Mouse (Mus musculus): ENCODE data around the gene Gm37240. TPM values are rescaled to one million over a fixed set of nuclear protein-coding genes. Genes with fewer than 3 reads are reported as not detected.

The Gm37240 gene
- polyA plus RNA-seq, 1 experiment from 2014 or later = 0.82 TPM

DNA sequence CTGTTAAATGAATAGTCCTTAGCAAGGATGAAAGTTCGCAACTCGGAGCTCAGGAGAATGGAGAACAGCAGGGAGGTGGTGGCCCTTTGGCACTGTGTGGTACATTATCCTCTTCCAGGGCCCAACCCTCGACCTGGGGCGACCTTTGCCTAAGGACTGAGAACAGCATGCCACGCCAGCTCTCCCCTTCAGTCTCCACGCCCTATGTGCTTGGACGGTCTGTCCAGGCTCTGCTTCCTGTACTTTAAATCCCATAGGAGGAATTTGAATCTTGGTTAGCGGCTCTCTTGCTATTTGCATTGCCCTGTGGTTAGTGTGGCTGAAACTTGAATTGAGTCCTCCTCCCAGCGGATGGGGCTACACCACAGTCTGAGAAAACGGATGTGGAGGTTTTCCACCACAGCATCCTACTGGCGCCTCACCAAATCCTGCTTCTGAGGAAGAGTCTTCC is 928 bp upstream of the Gm37240 start:
- 8% methylated on average over 11 of the region's 11 CpGs for WGBS
- 0 out of 2 replicates have a peak, but pooled peaks cover 2% of the 10 kb centered on the region for H3K4me1 ChIP-seq (ENCODE audit: control insufficient read depth, insufficient read depth, low read length)
- peak overlapping the region; percentile 92 for H3K4me2 ChIP-seq (ENCODE audit: low read depth)
- H3K4me3 ChIP-seq (ENCODE audit: low read depth, low read length) = peak overlapping the region; percentile 49; the same call in 1 of the 2 replicates
- ATAC-seq (ENCODE audit: insufficient read depth, low FRiP score, low TSS enrichment) = no peak
- no peak for DNase-seq (ENCODE audit: low spot score)
- H3K27ac ChIP-seq (ENCODE audit: low read depth, low read length) = no peak overlapping the region
- H3K9ac ChIP-seq (ENCODE audit: low read length) = no peak overlapping the region
- peaks cover 11% of the 10 kb centered on the region; the same call in 1 of the 2 replicates for H3K27me3 ChIP-seq (ENCODE audit: control insufficient read depth, insufficient read depth, low read length)
- no peaks in the 10 kb centered on the region for H3K36me3 ChIP-seq (ENCODE audit: control insufficient read depth, insufficient read depth, low read length)
- H3K9me3 ChIP-seq (ENCODE audit: control insufficient read depth, low read length) = no peaks in the 10 kb centered on the region

DNA sequence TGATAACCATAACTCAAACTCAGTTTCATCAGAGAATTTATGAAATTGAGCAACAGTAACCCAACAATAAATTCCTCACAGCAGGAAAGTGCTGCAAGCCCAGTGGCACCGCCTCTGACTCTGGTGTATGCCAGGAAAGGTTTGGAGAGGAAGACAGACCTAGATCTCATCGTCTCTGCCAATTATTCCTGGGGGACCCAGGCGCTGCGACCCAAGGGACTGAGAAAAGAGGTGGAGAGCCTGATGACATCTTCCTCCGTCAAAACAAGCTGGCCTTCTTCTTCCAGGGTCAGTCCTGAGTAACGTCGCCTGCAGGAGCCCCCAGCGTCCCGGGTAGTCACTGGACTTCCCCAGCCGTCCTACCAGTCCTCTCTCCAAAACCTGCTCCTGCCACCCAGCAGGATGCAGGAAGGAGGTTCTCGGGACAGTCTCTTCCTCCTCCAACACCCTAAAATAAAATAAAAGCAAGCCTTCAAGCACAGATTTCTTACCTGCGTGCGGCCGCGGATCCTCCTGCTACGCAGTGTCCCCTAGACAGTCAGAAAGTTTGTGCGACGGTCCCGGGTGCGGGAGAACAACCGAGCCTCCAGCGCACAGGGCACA is 581 bp downstream of the Gm37240 start:
- Histone ChIP-seq H3K36me3 (ENCODE audit: control insufficient read depth, insufficient read depth, low read length) (no peaks in the 10 kb centered on the region), H3K4me2 (ENCODE audit: low read depth) (peak overlapping the region; percentile 92), H3K4me3 (ENCODE audit: low read depth, low read length) (peak overlapping the region; percentile 49), H3K27ac (ENCODE audit: low read depth, low read length) (no peak overlapping the region), H3K27me3 (ENCODE audit: control insufficient read depth, insufficient read depth, low read length) (peaks cover 11% of the 10 kb centered on the region; the same call in 1 of the 2 replicates), H3K9ac (ENCODE audit: low read length) (peak overlapping the region; percentile 23), H3K4me1 (ENCODE audit: control insufficient read depth, insufficient read depth, low read length) (0 out of 2 replicates have a peak, but pooled peaks cover 2% of the 10 kb centered on the region), H3K9me3 (ENCODE audit: control insufficient read depth, low read length) (no peaks in the 10 kb centered on the region)
- ATAC-seq (ENCODE audit: insufficient read depth, low FRiP score, low TSS enrichment) = no peak; the same call in 1 of the 2 replicates
- DNase-seq (ENCODE audit: low spot score) = no peak
- 3% methylated on average over 22 of the region's 22 CpGs for WGBS

DNA sequence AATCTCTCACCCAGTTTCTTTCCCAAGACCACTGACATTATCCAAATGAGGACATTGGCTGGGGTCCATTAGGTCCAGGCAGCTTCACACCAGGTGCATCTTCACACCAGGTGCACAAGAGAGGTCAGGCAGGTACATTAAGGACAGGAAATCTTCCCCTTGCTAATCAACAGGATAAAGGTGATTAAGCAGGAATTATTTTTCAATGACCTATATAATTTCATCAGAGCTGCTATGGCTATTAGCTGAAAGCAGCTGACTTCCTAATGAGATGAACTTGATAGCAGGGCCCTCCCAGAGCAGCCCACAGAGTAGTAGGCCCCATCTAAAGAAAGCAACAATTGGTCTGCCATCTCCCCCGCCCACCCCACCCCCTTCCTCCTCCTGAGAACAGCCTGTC is 1.4 kb downstream of the Gm37240 start:
- H3K4me1 ChIP-seq (ENCODE audit: control insufficient read depth, insufficient read depth, low read length) = 0 out of 2 replicates have a peak, but pooled peaks cover 2% of the 10 kb centered on the region
- H3K27ac ChIP-seq (ENCODE audit: low read depth, low read length) = no peak overlapping the region
- DNase-seq (ENCODE audit: low spot score) (no peak), ATAC-seq (ENCODE audit: insufficient read depth, low FRiP score, low TSS enrichment) (no peak)
- H3K36me3 ChIP-seq (ENCODE audit: control insufficient read depth, insufficient read depth, low read length) = no peaks in the 10 kb centered on the region
- H3K4me3 ChIP-seq (ENCODE audit: low read depth, low read length) = no peak overlapping the region
- H3K4me2 ChIP-seq (ENCODE audit: low read depth) = no peak overlapping the region
- WGBS = 31% methylated on average over 1 of the region's 1 CpGs
- H3K27me3 ChIP-seq (ENCODE audit: control insufficient read depth, insufficient read depth, low read length) = peaks cover 11% of the 10 kb centered on the region; the same call in 1 of the 2 replicates
- H3K9ac ChIP-seq (ENCODE audit: low read length) = no peak overlapping the region
- H3K9me3 ChIP-seq (ENCODE audit: control insufficient read depth, low read length) = no peaks in the 10 kb centered on the region

DNA sequence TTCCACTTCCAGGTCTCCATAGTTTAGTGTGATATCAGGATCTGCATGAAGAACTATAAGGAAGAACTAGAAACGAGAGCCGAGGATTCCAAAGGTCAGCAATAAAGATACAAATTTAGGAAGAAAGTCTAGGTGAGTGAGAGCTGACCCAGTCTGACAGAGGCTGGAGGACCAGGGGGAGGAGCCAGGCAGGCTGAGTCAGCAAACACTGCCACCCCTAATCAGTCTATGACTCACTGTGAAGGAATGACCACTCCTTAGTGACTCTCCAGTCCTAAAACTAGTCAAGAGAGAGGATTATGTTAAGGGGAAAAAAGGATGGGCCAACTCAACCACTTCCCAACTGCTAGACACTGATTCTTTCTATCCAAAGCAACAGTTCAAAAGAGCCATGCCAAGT is 6.6 kb downstream of the Gm37240 start:
- H3K27me3 ChIP-seq (ENCODE audit: control insufficient read depth, insufficient read depth, low read length) = no peaks in the 10 kb centered on the region
- H3K4me2 ChIP-seq (ENCODE audit: low read depth) = no peak overlapping the region
- no peak overlapping the region for H3K4me3 ChIP-seq (ENCODE audit: low read depth, low read length)
- no peak for DNase-seq (ENCODE audit: low spot score)
- H3K9ac ChIP-seq (ENCODE audit: low read length) = no peak overlapping the region
- ATAC-seq (ENCODE audit: insufficient read depth, low FRiP score, low TSS enrichment) = no peak
- no peaks in the 10 kb centered on the region for H3K9me3 ChIP-seq (ENCODE audit: control insufficient read depth, low read length)
- H3K4me1 ChIP-seq (ENCODE audit: control insufficient read depth, insufficient read depth, low read length) = no peaks in the 10 kb centered on the region
- no peaks in the 10 kb centered on the region for H3K36me3 ChIP-seq (ENCODE audit: control insufficient read depth, insufficient read depth, low read length)
- WGBS = 89% methylated on average over 2 of the region's 2 CpGs
- H3K27ac ChIP-seq (ENCODE audit: low read depth, low read length) = no peak overlapping the region

DNA sequence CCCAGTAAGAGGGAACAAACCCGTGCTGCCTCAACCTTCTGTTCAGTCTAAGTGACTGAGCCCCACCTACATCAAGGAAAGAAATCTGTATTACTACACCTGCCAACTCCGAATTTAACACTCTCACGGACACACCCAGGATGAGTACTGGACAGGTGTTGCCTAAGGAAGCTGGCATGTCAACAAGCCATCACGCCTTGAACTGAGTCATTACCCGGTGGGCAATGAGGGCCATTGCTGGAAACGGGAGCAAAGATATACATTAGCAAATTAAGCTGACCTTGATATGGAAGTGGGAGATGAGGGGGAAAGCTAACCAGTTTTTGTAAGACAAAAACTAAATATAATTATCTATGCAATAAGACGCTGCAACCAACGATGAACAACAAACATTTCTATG is 7.2 kb downstream of the Gm37240 start:
- Histone ChIP-seq H3K36me3 (ENCODE audit: control insufficient read depth, insufficient read depth, low read length) (no peaks in the 10 kb centered on the region), H3K27me3 (ENCODE audit: control insufficient read depth, insufficient read depth, low read length) (no peaks in the 10 kb centered on the region), H3K4me1 (ENCODE audit: control insufficient read depth, insufficient read depth, low read length) (no peaks in the 10 kb centered on the region), H3K4me2 (ENCODE audit: low read depth) (no peak overlapping the region), H3K4me3 (ENCODE audit: low read depth, low read length) (no peak overlapping the region), H3K27ac (ENCODE audit: low read depth, low read length) (no peak overlapping the region), H3K9me3 (ENCODE audit: control insufficient read depth, low read length) (no peaks in the 10 kb centered on the region), H3K9ac (ENCODE audit: low read length) (no peak overlapping the region)
- 93% methylated on average over 8 of the region's 8 CpGs for WGBS
- DNase-seq (ENCODE audit: low spot score) (no peak), ATAC-seq (ENCODE audit: insufficient read depth, low FRiP score, low TSS enrichment) (no peak)

DNA sequence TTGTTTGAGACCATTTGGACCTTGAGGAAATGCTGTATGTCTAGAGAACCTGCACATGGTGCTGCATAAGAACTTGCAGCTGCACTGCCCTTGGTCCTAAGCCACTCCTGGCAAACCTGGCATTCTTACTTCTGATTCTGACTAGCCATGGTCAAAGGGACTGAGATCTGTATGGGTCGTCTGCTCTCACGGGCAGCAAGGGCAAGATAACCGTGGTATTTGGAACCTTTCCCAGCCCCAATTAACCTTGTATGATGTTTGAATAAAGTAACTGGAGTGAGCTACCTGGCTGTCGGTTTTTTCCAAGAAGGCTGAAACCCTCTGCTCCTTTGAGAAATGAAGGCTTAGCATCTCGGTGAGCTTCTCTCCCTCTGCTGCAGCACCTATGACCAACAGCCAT is 8.4 kb downstream of the Gm37240 start:
- Histone ChIP-seq H3K4me2 (ENCODE audit: low read depth) (no peak overlapping the region), H3K9ac (ENCODE audit: low read length) (no peak overlapping the region), H3K36me3 (ENCODE audit: control insufficient read depth, insufficient read depth, low read length) (no peaks in the 10 kb centered on the region), H3K4me3 (ENCODE audit: low read depth, low read length) (no peak overlapping the region), H3K27me3 (ENCODE audit: control insufficient read depth, insufficient read depth, low read length) (no peaks in the 10 kb centered on the region), H3K27ac (ENCODE audit: low read depth, low read length) (no peak overlapping the region), H3K9me3 (ENCODE audit: control insufficient read depth, low read length) (no peaks in the 10 kb centered on the region), H3K4me1 (ENCODE audit: control insufficient read depth, insufficient read depth, low read length) (no peaks in the 10 kb centered on the region)
- WGBS = 84% methylated on average over 5 of the region's 5 CpGs
- DNase-seq (ENCODE audit: low spot score) (no peak), ATAC-seq (ENCODE audit: insufficient read depth, low FRiP score, low TSS enrichment) (no peak)

DNA sequence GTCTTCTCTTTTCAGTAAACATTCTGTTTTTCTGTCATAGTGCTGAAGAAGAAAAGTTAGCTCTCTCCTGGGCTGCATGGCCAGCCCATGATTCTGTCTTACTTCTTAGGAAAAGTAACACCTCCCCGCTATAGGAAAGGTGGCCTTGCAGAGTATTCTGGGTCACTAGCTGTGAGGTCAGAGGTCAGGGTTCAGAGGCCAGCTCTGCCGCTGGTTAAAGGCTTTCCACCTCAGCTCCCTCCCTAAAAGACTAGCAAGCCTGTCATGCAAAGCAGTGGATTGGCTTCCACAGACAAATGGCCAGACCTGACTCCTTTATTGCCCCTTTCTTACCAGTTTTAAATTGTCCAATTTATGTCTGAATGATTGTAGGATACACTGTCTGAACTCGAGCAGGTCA is 23.3 kb downstream of the Gm37240 start:
- Histone ChIP-seq H3K4me2 (ENCODE audit: low read depth) (no peak overlapping the region), H3K4me3 (ENCODE audit: low read depth, low read length) (no peak overlapping the region), H3K9me3 (ENCODE audit: control insufficient read depth, low read length) (no peaks in the 10 kb centered on the region), H3K36me3 (ENCODE audit: control insufficient read depth, insufficient read depth, low read length) (no peaks in the 10 kb centered on the region), H3K4me1 (ENCODE audit: control insufficient read depth, insufficient read depth, low read length) (no peaks in the 10 kb centered on the region), H3K27me3 (ENCODE audit: control insufficient read depth, insufficient read depth, low read length) (no peaks in the 10 kb centered on the region), H3K9ac (ENCODE audit: low read length) (no peak overlapping the region), H3K27ac (ENCODE audit: low read depth, low read length) (no peak overlapping the region)
- ATAC-seq (ENCODE audit: insufficient read depth, low FRiP score, low TSS enrichment) (no peak), DNase-seq (ENCODE audit: low spot score) (no peak)
- 11% methylated on average over 3 of the region's 3 CpGs for WGBS

DNA sequence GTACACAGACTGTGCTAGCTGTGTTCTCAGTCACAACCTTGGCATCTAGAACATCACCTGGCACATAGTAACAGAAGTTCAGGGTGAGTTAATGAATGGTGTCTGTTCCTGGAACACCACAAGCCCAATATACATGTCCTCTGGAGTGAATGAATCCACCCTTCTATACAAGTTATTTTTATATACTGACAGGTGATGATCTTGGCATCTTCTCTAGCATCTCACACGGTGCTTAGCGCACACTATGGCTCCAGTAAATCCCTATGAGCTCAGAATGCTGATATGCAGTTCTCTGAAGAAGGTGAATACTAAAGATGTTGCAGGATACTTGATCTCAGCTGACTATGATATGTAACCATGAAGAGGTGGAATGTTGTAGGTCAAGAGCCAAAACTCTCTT is 24.4 kb downstream of the Gm37240 start:
- no peaks in the 10 kb centered on the region for H3K27me3 ChIP-seq (ENCODE audit: control insufficient read depth, insufficient read depth, low read length)
- no peaks in the 10 kb centered on the region for H3K4me1 ChIP-seq (ENCODE audit: control insufficient read depth, insufficient read depth, low read length)
- no peak overlapping the region for H3K4me2 ChIP-seq (ENCODE audit: low read depth)
- ATAC-seq (ENCODE audit: insufficient read depth, low FRiP score, low TSS enrichment) (no peak), DNase-seq (ENCODE audit: low spot score) (no peak)
- H3K9ac ChIP-seq (ENCODE audit: low read length) = no peak overlapping the region
- H3K27ac ChIP-seq (ENCODE audit: low read depth, low read length) = no peak overlapping the region
- no peak overlapping the region for H3K4me3 ChIP-seq (ENCODE audit: low read depth, low read length)
- no peaks in the 10 kb centered on the region for H3K9me3 ChIP-seq (ENCODE audit: control insufficient read depth, low read length)
- WGBS = 93% methylated on average over 2 of the region's 2 CpGs
- H3K36me3 ChIP-seq (ENCODE audit: control insufficient read depth, insufficient read depth, low read length) = no peaks in the 10 kb centered on the region

DNA sequence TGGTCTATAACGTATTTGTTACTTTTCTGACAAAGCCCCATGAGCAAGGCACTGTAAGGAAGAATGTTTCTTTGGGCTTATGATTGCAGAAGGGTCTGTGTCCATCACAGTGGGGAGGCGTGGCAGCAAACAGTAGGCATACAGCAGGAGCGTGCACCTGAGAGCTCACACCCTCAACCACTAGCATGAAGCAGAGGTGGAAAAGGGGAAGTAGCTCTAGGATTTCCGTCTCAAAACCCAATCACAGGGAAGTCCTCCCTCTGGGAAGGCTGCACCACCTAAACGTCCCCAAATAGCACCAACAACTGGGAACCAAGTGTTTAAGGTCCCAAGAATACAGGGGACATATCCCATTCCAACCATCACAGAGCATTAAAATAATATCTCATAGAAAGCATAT is 26.3 kb downstream of the Gm37240 start:
- Histone ChIP-seq H3K9me3 (ENCODE audit: control insufficient read depth, low read length) (no peaks in the 10 kb centered on the region), H3K27ac (ENCODE audit: low read depth, low read length) (no peak overlapping the region), H3K4me1 (ENCODE audit: control insufficient read depth, insufficient read depth, low read length) (no peaks in the 10 kb centered on the region), H3K4me2 (ENCODE audit: low read depth) (no peak overlapping the region), H3K4me3 (ENCODE audit: low read depth, low read length) (no peak overlapping the region), H3K27me3 (ENCODE audit: control insufficient read depth, insufficient read depth, low read length) (no peaks in the 10 kb centered on the region), H3K9ac (ENCODE audit: low read length) (no peak overlapping the region), H3K36me3 (ENCODE audit: control insufficient read depth, insufficient read depth, low read length) (no peaks in the 10 kb centered on the region)
- DNase-seq (ENCODE audit: low spot score) (no peak), ATAC-seq (ENCODE audit: insufficient read depth, low FRiP score, low TSS enrichment) (no peak)
- WGBS = 87% methylated on average over 5 of the region's 5 CpGs

Measured in neural tube, embryonic 11.5 days (tissue).